Mouse (Mus musculus) cerebellum, adult 2 months (tissue): ENCODE data around the gene Ano7.

Source experiments
- CTCF ChIP-seq: fragments of 200-500 bp; IDR thresholded peaks from 2 replicates; pipeline ENCODE4 v1.5.1; 2011; ENCODE audit warnings: low read depth, mild to moderate bottlenecking, control low read depth, low read length, moderate library complexity, borderline replicate concordance; ENCODE audit not compliant: insufficient read depth
- POLR2A ChIP-seq: fragments of 200-500 bp; IDR thresholded peaks from 2 replicates; pipeline ENCODE4 v1.6.1; 2011; ENCODE audit warnings: low read length, control low read depth, borderline replicate concordance; ENCODE audit not compliant: insufficient read depth

DNA sequence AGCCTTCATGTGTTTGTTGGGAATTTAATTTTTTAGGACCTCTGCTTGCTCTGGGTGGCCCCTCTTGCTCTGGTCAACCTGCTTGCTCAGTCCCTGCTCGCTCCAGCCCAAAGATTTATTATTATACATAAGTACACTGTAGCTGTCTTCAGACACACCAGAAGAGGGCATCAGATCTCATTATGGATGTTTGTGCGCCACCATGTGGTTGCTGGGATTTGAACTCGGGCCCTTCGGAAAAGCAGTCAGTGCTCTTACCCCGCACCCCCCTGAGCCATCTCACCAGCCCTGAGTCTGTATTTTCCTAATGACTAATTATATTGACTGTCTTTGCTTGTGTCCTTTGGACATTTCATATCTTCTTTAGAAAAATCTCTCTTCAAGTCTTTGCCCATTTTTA is 5.4 kb downstream of the Ano7 start:
- no peak for TF ChIP-seq POLR2A
- TF ChIP-seq CTCF: no peak
